Mouse (Mus musculus) myocyte (in vitro differentiated cells): ENCODE results near the gene Pes1. TPM values are rescaled to one million over a fixed set of nuclear protein-coding genes. Genes with fewer than 3 reads are reported as not detected.

Experiments
- H3K27me3 ChIP-seq: one replicate; pipeline ENCODE4 v1.6.1; 2011; ENCODE audit not compliant: control insufficient read depth, insufficient read depth, insufficient read length
- H3K36me3 ChIP-seq: one replicate; pipeline ENCODE4 v1.6.1; 2011; ENCODE audit not compliant: control insufficient read depth, insufficient read depth
- H3K4me2 ChIP-seq: one replicate; pipeline ENCODE4 v1.6.1; 2011; ENCODE audit warnings: low read depth, control low read depth
- H3K4me3 ChIP-seq: one replicate; pipeline ENCODE4 v1.5.1; 2011; ENCODE audit warnings: mild to moderate bottlenecking, control low read depth, moderate library complexity
- H3K79me2 ChIP-seq: one replicate; pipeline ENCODE4 v1.6.1; 2011; ENCODE audit not compliant: control insufficient read depth, insufficient read depth
- H3ac ChIP-seq: one replicate; pipeline ENCODE4 v1.6.1; 2011; ENCODE audit not compliant: control insufficient read depth, insufficient read length
- CEBPB ChIP-seq: IDR thresholded peaks from 2 replicates; pipeline ENCODE4 v1.6.1; 2011; ENCODE audit warnings: mild to moderate bottlenecking, moderate library complexity; ENCODE audit not compliant: poor library complexity, insufficient read depth, severe bottlenecking
- E2F4 ChIP-seq: IDR thresholded peaks from one replicate; pipeline ENCODE4 v1.6.1; 2011; ENCODE audit warnings: mild to moderate bottlenecking, control low read depth, moderate library complexity; ENCODE audit not compliant: insufficient read depth
- MAX ChIP-seq: IDR thresholded peaks from one replicate; pipeline ENCODE4 v1.6.1; 2011; ENCODE audit warnings: low read depth, mild to moderate bottlenecking, control low read depth
- MYOD1 ChIP-seq, 3 experiments: IDR thresholded peaks; one replicate each; pipeline ENCODE4 v1.6.1; 2011; ENCODE audit warnings: control low read depth in 2 of 3, low read depth in 2 of 3, mild to moderate bottlenecking in 2 of 3, moderate library complexity in 1 of 3; ENCODE audit not compliant: insufficient read length in 2 of 3, control insufficient read depth in 1 of 3
- MYOG ChIP-seq, 3 experiments: IDR thresholded peaks; one replicate each; pipeline ENCODE4 v1.6.1; 2011; ENCODE audit warnings: control low read depth in 2 of 3, low read depth in 2 of 3, mild to moderate bottlenecking in 2 of 3; ENCODE audit not compliant: insufficient read length in 2 of 3, control insufficient read depth in 1 of 3, insufficient read depth in 1 of 3
- POLR2A ChIP-seq: IDR thresholded peaks from one replicate; pipeline ENCODE4 v1.6.1; 2011; ENCODE audit warnings: low read depth, mild to moderate bottlenecking, control low read depth, moderate library complexity; ENCODE audit not compliant: insufficient read length
- POLR2AphosphoS2 ChIP-seq: IDR thresholded peaks from one replicate; pipeline ENCODE4 v1.6.1; 2011; ENCODE audit warnings: low read depth, control low read depth; ENCODE audit not compliant: insufficient read length
- REST ChIP-seq: IDR thresholded peaks from one replicate; pipeline ENCODE4 v1.6.1; 2011; ENCODE audit warnings: mild to moderate bottlenecking, control low read depth, moderate library complexity; ENCODE audit not compliant: insufficient read depth, insufficient read length
- SRF ChIP-seq: IDR thresholded peaks from one replicate; pipeline ENCODE4 v1.6.1; 2011; ENCODE audit warnings: low read depth; ENCODE audit not compliant: control insufficient read depth, insufficient read length
- TCF12 ChIP-seq: IDR thresholded peaks from one replicate; pipeline ENCODE4 v1.6.1; 2011; ENCODE audit warnings: mild to moderate bottlenecking, control low read depth; ENCODE audit not compliant: poor library complexity, insufficient read depth, severe bottlenecking
- TCF3 ChIP-seq: IDR thresholded peaks from one replicate; pipeline ENCODE4 v1.6.1; 2011; ENCODE audit warnings: low read depth, control low read depth; ENCODE audit not compliant: insufficient read length
- USF1 ChIP-seq: IDR thresholded peaks from one replicate; pipeline ENCODE4 v1.6.1; 2011; ENCODE audit warnings: low read depth, mild to moderate bottlenecking, control low read depth, moderate library complexity
- polyA plus RNA-seq: library from polyadenylated mRNA; unstranded; fragments of >200 nt; fragmentation: generic; extraction: Trizol; gene quantifications from one replicate; pipeline ENCODE4 v1.2.1, GENCODE M21; 2012; ENCODE audit warnings: missing spikeins

Pes1 gene
- polyA plus RNA-seq, 1 experiment = 104 TPM

DNA sequence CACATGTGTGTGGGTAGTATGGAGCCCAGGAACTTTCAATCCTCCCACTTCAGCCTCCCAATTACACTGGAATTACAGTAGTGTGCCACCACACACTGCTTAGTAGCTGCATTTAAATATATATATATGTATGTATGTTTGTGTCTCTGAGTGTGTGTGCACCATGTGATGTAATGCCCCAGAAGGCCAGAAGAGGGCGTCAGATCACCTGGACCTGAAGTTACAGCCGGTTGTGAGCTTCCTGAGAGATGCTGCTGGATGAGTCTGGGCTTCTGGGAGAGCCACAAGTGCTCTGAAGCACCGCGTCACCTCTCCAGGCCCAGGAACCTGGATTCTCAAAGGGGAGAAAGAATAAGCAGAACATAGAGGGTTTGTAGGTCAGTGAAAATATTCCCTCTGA, 65.6 kb downstream of the Pes1 start:
- H3K27me3 ChIP-seq = peaks cover 54% of the 10 kb centered on the region

More for the DNA sequence above, 65.6 kb downstream of the Pes1 start:
- H3K36me3 ChIP-seq = no peaks in the 10 kb centered on the region
- no peak for TF ChIP-seq MYOD1 (IDR thresholded peaks at IDR 0.05; ENCODE audit: control insufficient read depth in 1 of 3, insufficient read length in 2 of 3, low read depth in 2 of 3)
- TF ChIP-seq TCF3 = no peak
- no peak for TF ChIP-seq CEBPB
- no peak for TF ChIP-seq USF1
- TF ChIP-seq POLR2AphosphoS2 = no peak
- no peak for TF ChIP-seq E2F4
- no peak for TF ChIP-seq TCF12
- no peak for TF ChIP-seq REST
- no peak for TF ChIP-seq MYOG (IDR thresholded peaks at IDR 0.05; ENCODE audit: control insufficient read depth in 1 of 3, insufficient read depth in 1 of 3, insufficient read length in 2 of 3, low read depth in 2 of 3)
- TF ChIP-seq POLR2A = no peak
- TF ChIP-seq SRF = no peak
- TF ChIP-seq MAX = no peak
- H3K79me2 ChIP-seq = no peaks in the 10 kb centered on the region
- H3ac ChIP-seq = no peak overlapping the region
- no peak overlapping the region for H3K4me2 ChIP-seq
- no peak overlapping the region for H3K4me3 ChIP-seq

Other genes with a start within 250 kb of the Pes1 start
- 1.3 TPM for gene Osbp2, start 100.1 kb upstream of the Pes1 start, polyA plus RNA-seq
- gene 4921536K21Rik, start 68.9 kb upstream of the Pes1 start, polyA plus RNA-seq = 1.3 TPM
- 26.5 TPM for gene Dusp18, start 68.7 kb upstream of the Pes1 start, polyA plus RNA-seq
- 69.6 TPM for gene Slc35e4, start 49.3 kb upstream of the Pes1 start, polyA plus RNA-seq
- gene Tcn2, start 31.8 kb upstream of the Pes1 start, polyA plus RNA-seq = 16.4 TPM
- gene 4930556J24Rik, start 12.8 kb downstream of the Pes1 start, polyA plus RNA-seq = 0.14 TPM
- not detected for gene Gal3st1, start 19.7 kb downstream of the Pes1 start, polyA plus RNA-seq
- not detected for gene Sec14l4, start 67.5 kb downstream of the Pes1 start, polyA plus RNA-seq
- gene Sec14l3, start 100.9 kb downstream of the Pes1 start, polyA plus RNA-seq = not detected
- gene Mtfp1, start 131.5 kb downstream of the Pes1 start, polyA plus RNA-seq = 21.1 TPM
- gene Sec14l2, start 159.4 kb downstream of the Pes1 start, polyA plus RNA-seq = 10.9 TPM
- gene Rnf215, start 171.2 kb downstream of the Pes1 start, polyA plus RNA-seq = 18.1 TPM
- 5.6 TPM for gene Ccdc157, start 196.3 kb downstream of the Pes1 start, polyA plus RNA-seq
- 47.0 TPM for gene Sf3a1, start 196.4 kb downstream of the Pes1 start, polyA plus RNA-seq
- gene Tbc1d10a, start 222.8 kb downstream of the Pes1 start, polyA plus RNA-seq = 18.8 TPM